Mouse (Mus musculus) kidney, embryonic 14.5 days (tissue): ENCODE data around the gene Tnxb. TPM values are rescaled to one million over a fixed set of nuclear protein-coding genes. Genes with fewer than 3 reads are reported as not detected.

Experiments used
- ATAC-seq: fragments of 200-750 bp; cut with Nextera tagmentation; 2 replicates; pipeline ENCODE4 v1.8.0; 2017; ENCODE audit warnings: moderate number of reproducible peaks, mild to moderate bottlenecking, moderate TSS enrichment, moderate library complexity; ENCODE audit not compliant: low FRiP score, low TSS enrichment
- H3K27ac ChIP-seq: fragments of 300-500 bp; sonication (generic); 2 replicates; pipeline ENCODE4 v1.5.1; 2014; ENCODE audit warnings: low read depth, mild to moderate bottlenecking, low read length, moderate library complexity, mixed read lengths
- H3K27me3 ChIP-seq: fragments of 300-500 bp; sonication (generic); 2 replicates; pipeline ENCODE4 v1.6.1; 2014; ENCODE audit warnings: mild to moderate bottlenecking, low read length; ENCODE audit not compliant: control insufficient read depth, insufficient read depth
- H3K36me3 ChIP-seq: fragments of 300-500 bp; sonication (generic); 2 replicates; pipeline ENCODE4 v1.6.1; 2014; ENCODE audit warnings: low read length, mixed read lengths; ENCODE audit not compliant: control insufficient read depth, insufficient read depth
- H3K4me1 ChIP-seq: fragments of 300-500 bp; sonication (generic); 2 replicates; pipeline ENCODE4 v1.6.1; 2014; ENCODE audit warnings: low read length, mixed read lengths; ENCODE audit not compliant: control insufficient read depth, insufficient read depth
- H3K4me2 ChIP-seq: fragments of 300-500 bp; sonication (generic); replicated peaks from 2 replicates; pipeline ENCODE4 v1.6.1; 2014; ENCODE audit warnings: low read depth, mild to moderate bottlenecking, low read length
- H3K4me3 ChIP-seq: fragments of 300-500 bp; sonication (generic); 2 replicates; pipeline ENCODE4 v1.5.1; 2014; ENCODE audit warnings: mild to moderate bottlenecking, low read length
- H3K9ac ChIP-seq: fragments of 300-500 bp; sonication (generic); 2 replicates; pipeline ENCODE4 v1.6.1; 2014; ENCODE audit warnings: low read depth, mild to moderate bottlenecking, low read length, moderate library complexity
- H3K9me3 ChIP-seq: fragments of 300-500 bp; sonication (generic); 2 replicates; pipeline ENCODE4 v1.6.1; 2016; ENCODE audit warnings: low read length; ENCODE audit not compliant: control insufficient read depth
- WGBS: fragments of 180-500 bp; shearing (Covaris S2); extraction: QIAGEN DNeasy Blood & Tissue Kit; methylation state at CpG from one replicate; pipeline ENCODE4 v1.1.7; 2014; 5-methylcytosine and 5-hydroxymethylcytosine counted together
- polyA plus RNA-seq: library from polyadenylated mRNA; unstranded; fragments of >200 nt; fragmentation: Nextera tagmentation; extraction: Ambion mirVana; gene quantifications from 2 replicates; pipeline ENCODE4 v1.2.1, GENCODE M21; 2014

Tnxb gene
- polyA plus RNA-seq, 1 experiment from 2014 or later: 0.15 TPM

GRCm38 (mm10) chr17:34660259-34660820 lies 10.0 kb upstream of the Tnxb start:
- 30% methylated on average over 10 of the region's 11 CpGs for WGBS
- H3K36me3 ChIP-seq: no peaks in the 10 kb centered on the region
- H3K27me3 ChIP-seq: peaks cover 26% of the 10 kb centered on the region

GRCm38 (mm10) chr17:34661121-34661591 lies 9.2 kb upstream of the Tnxb start:
- WGBS: 6% methylated on average over 19 of the region's 19 CpGs
- Histone ChIP-seq H3K36me3 (no peaks in the 10 kb centered on the region), H3K27ac (0 out of 2 replicates have a peak overlapping the region, but pooled peaks have one; percentile 6), H3K4me2 (peak overlapping the region; percentile 43), H3K4me3 (peak overlapping the region; percentile 17; the same call in 1 of the 2 replicates), H3K9me3 (no peaks in the 10 kb centered on the region), H3K27me3 (peaks cover 29% of the 10 kb centered on the region), H3K4me1 (0 out of 2 replicates have a peak, but pooled peaks cover 3% of the 10 kb centered on the region), H3K9ac (peak overlapping the region; percentile 7; the same call in 1 of the 2 replicates)
- no peak; the same call in 1 of the 2 replicates for ATAC-seq

More at GRCm38 (mm10) chr17:34660259-34660820, 10.0 kb upstream of the Tnxb start:
- Histone ChIP-seq H3K9me3 (no peaks in the 10 kb centered on the region), H3K4me2 (no peak overlapping the region), H3K27ac (no peak overlapping the region), H3K4me1 (0 out of 2 replicates have a peak, but pooled peaks cover 10% of the 10 kb centered on the region), H3K9ac (no peak overlapping the region), H3K4me3 (no peak overlapping the region)
- ATAC-seq: no peak; the same call in 1 of the 2 replicates

GRCm38 (mm10) chr17:34662468-34662867 lies 7.9 kb upstream of the Tnxb start:
- 93% methylated on average over 1 of the region's 1 CpGs for WGBS
- Histone ChIP-seq H3K4me3 (no peak overlapping the region), H3K4me2 (no peak overlapping the region), H3K27ac (no peak overlapping the region), H3K4me1 (no peaks in the 10 kb centered on the region), H3K9ac (no peak overlapping the region), H3K9me3 (no peaks in the 10 kb centered on the region), H3K27me3 (peaks cover 29% of the 10 kb centered on the region), H3K36me3 (no peaks in the 10 kb centered on the region)
- no peak for ATAC-seq

- H3K9me3 ChIP-seq: no peaks in the 10 kb centered on the region
- no peak overlapping the region for H3K4me2 ChIP-seq
- no peak overlapping the region for H3K4me3 ChIP-seq
- no peaks in the 10 kb centered on the region for H3K4me1 ChIP-seq
- H3K27ac ChIP-seq: no peak overlapping the region
- WGBS: 90% methylated on average over 8 of the region's 8 CpGs
- H3K36me3 ChIP-seq: no peaks in the 10 kb centered on the region
- ATAC-seq: no peak
- H3K27me3 ChIP-seq: peaks cover 29% of the 10 kb centered on the region
- no peak overlapping the region for H3K9ac ChIP-seq
Observed at GRCm38 (mm10) chr17:34662978-34663377, 7.4 kb upstream of the Tnxb start.

GRCm38 (mm10) chr17:34663558-34663957 lies 6.8 kb upstream of the Tnxb start:
- no peak overlapping the region for H3K9ac ChIP-seq
- no peak for ATAC-seq
- H3K36me3 ChIP-seq: no peaks in the 10 kb centered on the region
- no peak overlapping the region for H3K4me2 ChIP-seq
- H3K27me3 ChIP-seq: peaks cover 28% of the 10 kb centered on the region
- no peak overlapping the region for H3K27ac ChIP-seq
- no peak overlapping the region for H3K4me3 ChIP-seq
- WGBS: 55% methylated on average over 1 of the region's 1 CpGs
- H3K9me3 ChIP-seq: no peaks in the 10 kb centered on the region
- H3K4me1 ChIP-seq: no peaks in the 10 kb centered on the region

- Histone ChIP-seq H3K9me3 (no peaks in the 10 kb centered on the region), H3K36me3 (no peaks in the 10 kb centered on the region), H3K9ac (no peak overlapping the region), H3K4me3 (no peak overlapping the region), H3K4me2 (no peak overlapping the region), H3K4me1 (no peaks in the 10 kb centered on the region), H3K27me3 (peaks cover 19% of the 10 kb centered on the region), H3K27ac (no peak overlapping the region)
- no peak for ATAC-seq
- WGBS: 77% methylated on average over 7 of the region's 7 CpGs
Observed at GRCm38 (mm10) chr17:34664472-34664871, 5.9 kb upstream of the Tnxb start.

- Histone ChIP-seq H3K27ac (no peak overlapping the region), H3K4me3 (peak overlapping the region; percentile 31), H3K36me3 (no peaks in the 10 kb centered on the region), H3K9me3 (no peaks in the 10 kb centered on the region), H3K9ac (peak overlapping the region; percentile 24; the same call in 1 of the 2 replicates), H3K4me2 (peak overlapping the region; percentile 49), H3K27me3 (peaks cover 56% of the 10 kb centered on the region), H3K4me1 (peaks cover 10% of the 10 kb centered on the region; the same call in 1 of the 2 replicates)
- ATAC-seq: peak; percentile 44; the same call in 1 of the 2 replicates
- 10% methylated on average over 93 of the region's 93 CpGs for WGBS
Observed at GRCm38 (mm10) chr17:34671151-34672066, 1.1 kb downstream of the Tnxb start.

- H3K4me3 ChIP-seq: peak overlapping the region; percentile 31
- H3K36me3 ChIP-seq: no peaks in the 10 kb centered on the region
- no peak overlapping the region for H3K27ac ChIP-seq
- H3K9ac ChIP-seq: no peak overlapping the region
- H3K27me3 ChIP-seq: peaks cover 60% of the 10 kb centered on the region
- ATAC-seq: no peak
- WGBS: 31% methylated on average over 49 of the region's 49 CpGs
- peaks cover 10% of the 10 kb centered on the region; the same call in 1 of the 2 replicates for H3K4me1 ChIP-seq
- H3K4me2 ChIP-seq: peak overlapping the region; percentile 49
- H3K9me3 ChIP-seq: no peaks in the 10 kb centered on the region
Observed at GRCm38 (mm10) chr17:34672246-34672792, 2.0 kb downstream of the Tnxb start.
